Mouse (Mus musculus) c-Kit-positive CD71-negative TER-119-negative erythroid progenitor cells, embryonic 14.5 days (primary cell): ENCODE data around the gene Slmap.

Source experiments
- DNase-seq: peaks from one replicate; pipeline ENCODE4 v3.0.0-alpha.2; 2013; ENCODE audit warnings: low read depth

The Slmap gene

GRCm38 (mm10) chr14:26467974-26468373 lies 66.8 kb downstream of the Slmap start:
- DNase-seq, result no peak

- no peak for DNase-seq
These were observed 68.1 kb downstream of the Slmap start for GRCm38 (mm10) chr14:26466544-26467125.

- no peak for DNase-seq
These were observed 68.8 kb downstream of the Slmap start for GRCm38 (mm10) chr14:26465898-26466297.

- DNase-seq, result no peak
These were observed 75.2 kb downstream of the Slmap start for GRCm38 (mm10) chr14:26459516-26459915.

- peak; percentile 20 for DNase-seq
These were observed 79.9 kb downstream of the Slmap start for GRCm38 (mm10) chr14:26454851-26455250.

- DNase-seq, result no peak
These were observed 84.5 kb downstream of the Slmap start for GRCm38 (mm10) chr14:26450036-26450800.

- no peak for DNase-seq
These were observed 86.2 kb downstream of the Slmap start for GRCm38 (mm10) chr14:26448581-26448980.

- no peak for DNase-seq
These were observed 87.5 kb downstream of the Slmap start for GRCm38 (mm10) chr14:26447223-26447622.

- DNase-seq, result no peak
These were observed 88.2 kb downstream of the Slmap start for GRCm38 (mm10) chr14:26446538-26446937.

- DNase-seq, result no peak
These were observed 92.2 kb downstream of the Slmap start for GRCm38 (mm10) chr14:26442534-26442933.

GRCm38 (mm10) chr14:26441041-26441812 lies 93.5 kb downstream of the Slmap start:
- DNase-seq, result no peak

- DNase-seq, result no peak
These were observed 94.7 kb downstream of the Slmap start for GRCm38 (mm10) chr14:26439996-26440395.

GRCm38 (mm10) chr14:26437771-26438170 lies 97.0 kb downstream of the Slmap start:
- no peak for DNase-seq

- DNase-seq, result no peak
These were observed 98.4 kb downstream of the Slmap start for GRCm38 (mm10) chr14:26436304-26436703.

- DNase-seq, result no peak
These were observed 102.4 kb downstream of the Slmap start for GRCm38 (mm10) chr14:26432320-26432719.

GRCm38 (mm10) chr14:26431919-26432318 lies 102.8 kb downstream of the Slmap start:
- DNase-seq, result no peak

- DNase-seq, result no peak
These were observed 114.5 kb downstream of the Slmap start for GRCm38 (mm10) chr14:26420231-26420630.

GRCm38 (mm10) chr14:26417956-26418355 lies 116.8 kb downstream of the Slmap start:
- no peak for DNase-seq

- DNase-seq, result no peak
These were observed 117.6 kb downstream of the Slmap start for GRCm38 (mm10) chr14:26417088-26417487.

GRCm38 (mm10) chr14:26413581-26413980 lies 121.2 kb downstream of the Slmap start:
- no peak for DNase-seq

- DNase-seq, result no peak
These were observed 128.0 kb downstream of the Slmap start for GRCm38 (mm10) chr14:26406746-26407145.

- no peak for DNase-seq
These were observed 136.1 kb downstream of the Slmap start for GRCm38 (mm10) chr14:26398508-26399160.
